Mouse (Mus musculus) E14TG2a.4 (cell line): ENCODE data around the gene Nrip1.

Source experiments
- H3K27me3 ChIP-seq: 2 replicates; pipeline ENCODE4 v1.6.1; 2014; ENCODE audit warnings: low read length, control low read depth; ENCODE audit not compliant: insufficient read depth
- H3K36me3 ChIP-seq: 2 replicates; pipeline ENCODE4 v1.6.1; 2014; ENCODE audit warnings: low read length, control low read depth; ENCODE audit not compliant: insufficient read depth
- H3K4me1 ChIP-seq: replicated peaks from 2 replicates; pipeline ENCODE4 v1.6.1; 2014; ENCODE audit warnings: low read depth, low read length, control low read depth
- H3K4me3 ChIP-seq: replicated peaks from 2 replicates; pipeline ENCODE4 v1.5.1; 2014; ENCODE audit warnings: mild to moderate bottlenecking, low read length
- H3K9me3 ChIP-seq: 2 replicates; pipeline ENCODE4 v1.6.1; 2014; ENCODE audit warnings: low read length, control low read depth
- CTCF ChIP-seq: conservative IDR thresholded peaks from 2 replicates; pipeline ENCODE4 v1.5.1; 2014; ENCODE audit warnings: low read length
- NANOG ChIP-seq: IDR thresholded peaks from 2 replicates; pipeline ENCODE4 v1.6.1; 2014; ENCODE audit warnings: borderline replicate concordance, low read length, mixed read lengths
- POU5F1 ChIP-seq: IDR thresholded peaks from 2 replicates; pipeline ENCODE4 v1.6.1; 2014; ENCODE audit warnings: low read length, borderline replicate concordance

Nrip1 gene

DNA sequence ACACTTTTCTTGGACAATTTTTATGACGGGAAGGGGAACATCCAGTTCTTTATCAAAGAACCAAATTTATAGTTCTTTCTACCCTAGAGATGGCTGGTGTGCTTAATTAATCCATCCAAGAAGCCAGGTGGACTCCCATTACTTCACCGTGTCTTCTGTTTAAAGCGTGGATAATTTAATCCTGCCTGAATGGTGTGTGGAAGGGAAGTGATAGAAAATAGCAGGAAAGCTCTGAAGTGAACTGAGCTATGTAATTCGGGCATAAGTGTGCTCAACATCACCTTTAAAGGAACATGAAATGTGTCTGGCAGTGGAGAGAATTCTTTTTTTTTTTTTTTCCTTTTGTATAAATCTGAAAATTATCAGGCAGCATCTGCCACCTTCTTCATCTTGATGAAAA lies 12.4 kb upstream of the Nrip1 start:
- H3K36me3 ChIP-seq = no peaks in the 10 kb centered on the region
- TF ChIP-seq POU5F1 (no peak), NANOG (no peak), CTCF (no peak)
- H3K9me3 ChIP-seq = no peaks in the 10 kb centered on the region
- no peaks in the 10 kb centered on the region for H3K27me3 ChIP-seq
- no peaks in the 10 kb centered on the region for H3K4me1 ChIP-seq
- H3K4me3 ChIP-seq = no peak overlapping the region

- Histone ChIP-seq H3K36me3 (no peaks in the 10 kb centered on the region), H3K27me3 (peaks cover 20% of the 10 kb centered on the region), H3K9me3 (no peaks in the 10 kb centered on the region), H3K4me3 (no peak overlapping the region), H3K4me1 (no peaks in the 10 kb centered on the region)
- TF ChIP-seq NANOG (no peak), CTCF (no peak), POU5F1 (no peak)
Measured at GRCm38 (mm10) chr16:76377211-76377610, 3.6 kb upstream of the Nrip1 start.

DNA sequence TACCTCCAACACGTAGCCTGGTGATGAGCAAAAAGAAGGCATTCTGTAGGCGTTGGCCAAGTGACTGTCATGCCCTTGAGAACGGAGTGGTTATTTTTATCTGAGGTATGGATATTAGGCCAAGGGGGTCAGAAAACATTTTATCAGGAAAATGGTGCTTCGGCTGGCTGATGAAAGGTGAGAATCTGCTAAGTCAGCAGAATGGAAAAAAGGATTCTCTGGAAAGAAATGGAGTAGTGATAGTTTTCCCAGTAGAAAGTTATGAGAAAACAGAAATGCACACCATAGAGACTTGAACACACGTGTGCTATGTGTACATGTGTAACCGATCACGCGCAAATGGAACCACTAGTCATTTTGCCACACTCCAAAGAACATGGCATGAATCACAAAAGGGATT lies 3.0 kb upstream of the Nrip1 start:
- no peaks in the 10 kb centered on the region for H3K9me3 ChIP-seq
- no peak for TF ChIP-seq POU5F1
- TF ChIP-seq CTCF = no peak
- no peak for TF ChIP-seq NANOG
- H3K27me3 ChIP-seq = peaks cover 24% of the 10 kb centered on the region
- H3K36me3 ChIP-seq = no peaks in the 10 kb centered on the region
- H3K4me1 ChIP-seq = peaks cover 3% of the 10 kb centered on the region; the same call in 1 of the 2 replicates
- H3K4me3 ChIP-seq = no peak overlapping the region

GRCm38 (mm10) chr16:76372941-76373561 lies 576 bp downstream of the Nrip1 start:
- TF ChIP-seq CTCF = no peak
- no peak for TF ChIP-seq NANOG
- no peak for TF ChIP-seq POU5F1
- H3K36me3 ChIP-seq = no peaks in the 10 kb centered on the region
- peaks cover 42% of the 10 kb centered on the region for H3K27me3 ChIP-seq
- peaks cover 8% of the 10 kb centered on the region; the same call in 1 of the 2 replicates for H3K4me1 ChIP-seq
- H3K4me3 ChIP-seq = peak overlapping the region; percentile 89
- H3K9me3 ChIP-seq = no peaks in the 10 kb centered on the region

GRCm38 (mm10) chr16:76372045-76372940 lies 1.3 kb downstream of the Nrip1 start:
- Histone ChIP-seq H3K4me3 (peak overlapping the region; percentile 89), H3K9me3 (no peaks in the 10 kb centered on the region), H3K36me3 (no peaks in the 10 kb centered on the region), H3K4me1 (peaks cover 10% of the 10 kb centered on the region), H3K27me3 (peaks cover 42% of the 10 kb centered on the region)
- TF ChIP-seq NANOG (no peak), CTCF (no peak), POU5F1 (no peak)

DNA sequence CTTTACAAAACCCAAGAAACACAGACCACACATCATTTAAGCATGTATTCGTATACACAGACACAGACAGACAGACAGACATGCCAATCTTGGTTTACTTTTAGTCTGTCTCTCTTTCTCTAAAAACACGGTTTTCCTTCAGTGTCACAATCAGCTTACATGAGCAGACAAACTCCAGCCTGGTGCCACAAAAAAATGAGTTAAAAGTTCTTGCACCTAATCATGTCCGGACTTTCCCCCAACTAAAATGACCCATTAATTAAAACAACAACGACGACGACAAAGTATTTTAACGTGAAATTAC lies 2.1 kb downstream of the Nrip1 start:
- Histone ChIP-seq H3K4me1 (peaks cover 18% of the 10 kb centered on the region), H3K9me3 (no peaks in the 10 kb centered on the region), H3K36me3 (no peaks in the 10 kb centered on the region), H3K27me3 (peaks cover 40% of the 10 kb centered on the region), H3K4me3 (peak overlapping the region; percentile 89)
- no peak for TF ChIP-seq POU5F1

GRCm38 (mm10) chr16:76370716-76371613 lies 2.7 kb downstream of the Nrip1 start:
- peaks cover 39% of the 10 kb centered on the region for H3K27me3 ChIP-seq
- no peaks in the 10 kb centered on the region for H3K36me3 ChIP-seq
- H3K4me1 ChIP-seq = peaks cover 18% of the 10 kb centered on the region
- no peak for TF ChIP-seq POU5F1
- TF ChIP-seq CTCF = no peak
- TF ChIP-seq NANOG = no peak
- no peak overlapping the region for H3K4me3 ChIP-seq
- no peaks in the 10 kb centered on the region for H3K9me3 ChIP-seq

DNA sequence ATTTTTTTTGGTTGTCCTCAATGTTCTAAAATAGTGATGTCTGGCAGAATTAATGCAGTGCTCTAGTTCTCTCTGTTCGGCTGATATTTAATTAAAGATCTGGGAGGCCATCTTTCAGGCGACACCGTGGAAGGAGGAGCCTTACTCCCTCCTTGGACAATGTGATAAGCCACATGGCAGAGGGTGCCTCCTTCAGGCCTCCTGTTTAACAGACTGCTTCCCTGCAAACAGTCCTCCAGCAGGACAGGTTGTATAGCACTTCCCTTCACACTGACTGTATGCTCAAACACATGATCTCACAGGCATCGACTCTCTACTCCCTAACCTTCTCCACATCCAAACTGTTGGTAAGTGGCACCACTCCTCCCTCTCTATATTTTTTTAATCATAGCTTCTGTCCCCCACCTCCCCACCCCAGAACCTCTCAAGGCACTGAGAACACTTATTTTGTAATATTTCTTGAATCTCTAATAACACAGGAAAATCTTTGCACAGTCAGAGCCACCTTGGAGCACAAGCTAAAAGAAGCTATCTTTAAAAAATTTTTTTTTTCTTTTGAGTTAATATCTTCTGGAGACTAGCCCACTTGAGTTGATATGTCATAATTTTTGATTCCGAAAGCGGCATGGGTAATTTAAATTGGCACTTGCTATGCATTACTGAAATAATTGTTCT lies 3.4 kb downstream of the Nrip1 start:
- Histone ChIP-seq H3K9me3 (no peaks in the 10 kb centered on the region), H3K27me3 (peaks cover 35% of the 10 kb centered on the region), H3K36me3 (no peaks in the 10 kb centered on the region), H3K4me1 (peaks cover 25% of the 10 kb centered on the region), H3K4me3 (no peak overlapping the region)
- TF ChIP-seq NANOG (no peak), CTCF (no peak), POU5F1 (no peak)
